Mouse (Mus musculus): ENCODE measurements around the gene Rbfox3. TPM values are rescaled to one million over a fixed set of nuclear protein-coding genes. Genes with fewer than 3 reads are reported as not detected.

Gene Rbfox3
- polyA plus RNA-seq, 1 experiment from 2014 or later, result 55.2 TPM

DNA sequence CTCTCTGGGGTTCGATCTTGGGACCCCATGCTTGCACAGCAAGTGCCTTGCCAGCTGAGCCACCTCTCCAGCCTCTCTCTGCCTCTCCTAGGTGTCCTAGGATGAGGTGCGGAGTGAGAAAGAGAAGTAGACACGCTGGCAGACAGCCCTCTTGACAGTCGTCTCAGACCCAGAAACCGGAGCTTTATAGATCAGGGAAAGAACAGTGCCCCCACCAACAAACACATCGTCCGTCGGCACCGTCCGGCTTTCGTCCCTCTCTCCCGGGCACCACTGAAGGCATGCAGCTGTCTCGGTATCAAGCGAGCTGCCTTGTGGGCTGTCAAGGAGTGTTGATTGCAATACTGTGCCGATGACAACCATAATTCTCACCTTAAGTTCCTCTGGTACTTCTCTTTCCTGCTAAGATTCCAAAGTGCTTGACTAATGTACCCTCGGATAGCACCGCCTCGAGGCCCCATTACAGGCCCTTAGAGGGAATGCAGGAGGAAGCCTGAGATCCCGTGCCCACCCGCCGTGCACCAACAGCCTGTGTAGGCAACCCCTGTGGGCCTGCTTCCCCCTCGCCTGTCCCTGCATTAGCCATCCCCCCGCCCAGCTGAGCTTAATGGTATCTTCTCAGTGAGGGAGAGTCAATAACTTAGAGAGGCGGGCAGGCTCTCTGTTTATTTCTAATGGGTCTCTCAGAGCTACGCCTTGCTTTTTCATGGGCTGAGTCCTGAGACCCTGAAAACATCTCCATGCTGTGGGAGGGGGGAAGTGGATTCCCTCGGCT is 11.4 kb downstream of the Rbfox3 start:
- H3K27me3 ChIP-seq, result no peaks in the 10 kb centered on the region
- H3K4me1 ChIP-seq (replicated peaks), result peaks cover 76% of the 10 kb centered on the region
- WGBS, result 57% methylated on average over 26 of the region's 26 CpGs
- no peak overlapping the region for H3K4me3 ChIP-seq
- H3K4me2 ChIP-seq, result 0 out of 2 replicates have a peak overlapping the region, but pooled peaks have one; percentile 1
- H3K27ac ChIP-seq, result peak overlapping the region; percentile 53
- H3K36me3 ChIP-seq, result no peaks in the 10 kb centered on the region
- ATAC-seq (ENCODE audit: low FRiP score), result 0 out of 2 replicates have a peak, but pooled peaks have one; percentile 18
- 0 out of 2 replicates have a peak overlapping the region, but pooled peaks have one; percentile 5 for H3K9ac ChIP-seq
- no peaks in the 10 kb centered on the region for H3K9me3 ChIP-seq

DNA sequence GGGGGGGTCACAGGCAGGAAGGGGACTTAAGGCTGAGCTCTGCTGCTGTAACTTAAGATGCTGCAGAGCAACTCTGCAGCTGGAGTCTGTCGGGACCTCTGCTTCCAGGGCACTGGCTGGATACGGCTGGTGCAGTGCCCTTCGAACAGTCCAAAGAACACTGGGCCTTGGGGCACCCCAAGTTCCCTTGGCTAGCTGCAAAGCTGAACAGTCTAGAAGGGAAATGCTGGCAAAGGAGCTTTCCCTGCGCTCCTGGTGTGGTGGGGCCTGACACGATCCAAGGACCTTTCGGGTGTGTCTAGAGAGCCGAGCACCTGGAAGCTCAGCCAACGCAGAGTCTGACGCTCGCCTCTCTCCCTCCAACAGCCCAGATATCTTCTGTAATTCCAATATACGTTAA is 12.8 kb downstream of the Rbfox3 start:
- H3K4me1 ChIP-seq (replicated peaks), result peaks cover 69% of the 10 kb centered on the region
- peak overlapping the region; percentile 82; the same call in 1 of the 2 replicates for H3K27ac ChIP-seq
- no peak overlapping the region for H3K4me3 ChIP-seq
- no peaks in the 10 kb centered on the region for H3K27me3 ChIP-seq
- H3K9me3 ChIP-seq, result no peaks in the 10 kb centered on the region
- 84% methylated on average over 11 of the region's 11 CpGs for WGBS
- H3K4me2 ChIP-seq, result no peak overlapping the region
- H3K9ac ChIP-seq, result 0 out of 2 replicates have a peak overlapping the region, but pooled peaks have one; percentile 64
- no peak for ATAC-seq (ENCODE audit: low FRiP score)
- H3K36me3 ChIP-seq, result no peaks in the 10 kb centered on the region

- peak overlapping the region; percentile 64; the same call in 1 of the 2 replicates for H3K9ac ChIP-seq
Measured at GRCm38 (mm10) chr11:118898156-118898555, 13.2 kb downstream of the Rbfox3 start.

DNA sequence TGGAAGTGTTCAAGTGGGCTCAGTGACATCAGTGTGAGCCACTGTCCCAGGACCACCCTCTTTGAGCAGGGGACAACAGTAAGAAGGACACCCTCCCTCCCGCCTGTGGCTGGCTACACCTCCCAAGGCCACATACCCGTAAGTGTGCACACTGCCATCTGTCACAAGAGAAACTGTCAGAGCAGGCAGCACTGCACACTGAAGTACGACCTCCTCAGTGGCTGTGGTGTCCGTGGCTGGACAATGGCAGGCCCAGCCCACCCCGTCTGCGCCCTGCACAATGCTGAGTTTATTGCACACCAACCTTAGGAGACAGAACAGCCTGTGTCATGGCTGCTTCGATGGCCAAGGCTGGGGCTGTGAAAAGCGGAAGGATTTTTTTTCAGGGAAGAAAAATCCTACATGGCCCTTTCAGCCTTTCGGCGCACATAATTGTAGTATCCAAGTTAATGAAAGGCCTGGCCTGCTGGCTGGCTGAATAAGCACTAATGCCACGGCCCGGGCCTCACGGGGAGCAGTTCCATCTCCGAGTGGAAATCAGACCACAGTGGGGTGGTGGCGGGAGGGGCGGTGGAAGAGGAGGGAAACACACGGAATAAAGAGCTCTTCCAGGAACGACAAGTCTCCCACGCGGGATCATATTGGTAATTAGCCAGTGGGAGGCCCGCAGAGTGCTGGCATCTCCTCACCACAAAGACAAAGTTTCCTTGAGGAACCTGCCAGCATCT is 14.1 kb downstream of the Rbfox3 start:
- no peak for ATAC-seq (ENCODE audit: low FRiP score)
- Histone ChIP-seq H3K4me1 (replicated peaks) (peaks cover 75% of the 10 kb centered on the region), H3K9me3 (no peaks in the 10 kb centered on the region), H3K27me3 (no peaks in the 10 kb centered on the region), H3K27ac (peak overlapping the region; percentile 82), H3K4me2 (0 out of 2 replicates have a peak overlapping the region, but pooled peaks have one; percentile 10), H3K4me3 (no peak overlapping the region), H3K36me3 (no peaks in the 10 kb centered on the region), H3K9ac (peak overlapping the region; percentile 64)
- WGBS, result 25% methylated on average over 21 of the region's 21 CpGs

More at GRCm38 (mm10) chr11:118898156-118898555, 13.2 kb downstream of the Rbfox3 start:
- no peak for ATAC-seq (ENCODE audit: low FRiP score)
- no peaks in the 10 kb centered on the region for H3K9me3 ChIP-seq
- H3K4me2 ChIP-seq, result no peak overlapping the region
- H3K36me3 ChIP-seq, result no peaks in the 10 kb centered on the region
- no peak overlapping the region for H3K4me3 ChIP-seq
- peaks cover 69% of the 10 kb centered on the region for H3K4me1 ChIP-seq (replicated peaks)
- H3K27me3 ChIP-seq, result no peaks in the 10 kb centered on the region
- peak overlapping the region; percentile 82 for H3K27ac ChIP-seq
- WGBS, result 68% methylated on average over 10 of the region's 10 CpGs

- no peak overlapping the region for H3K9ac ChIP-seq
- H3K4me3 ChIP-seq, result no peak overlapping the region
- H3K27me3 ChIP-seq, result no peaks in the 10 kb centered on the region
- H3K27ac ChIP-seq, result 0 out of 2 replicates have a peak overlapping the region, but pooled peaks have one; percentile 82
- no peak overlapping the region for H3K4me2 ChIP-seq
- no peaks in the 10 kb centered on the region for H3K36me3 ChIP-seq
- H3K4me1 ChIP-seq (replicated peaks), result peaks cover 76% of the 10 kb centered on the region
- 49% methylated on average over 16 of the region's 16 CpGs for WGBS
- no peaks in the 10 kb centered on the region for H3K9me3 ChIP-seq
- no peak for ATAC-seq (ENCODE audit: low FRiP score)
Measured at GRCm38 (mm10) chr11:118896032-118896675, 15.2 kb downstream of the Rbfox3 start.

- ATAC-seq (ENCODE audit: low FRiP score), result no peak
- Histone ChIP-seq H3K9me3 (no peaks in the 10 kb centered on the region), H3K27me3 (no peaks in the 10 kb centered on the region), H3K4me2 (no peak overlapping the region), H3K4me3 (no peak overlapping the region), H3K36me3 (no peaks in the 10 kb centered on the region), H3K9ac (no peak overlapping the region), H3K4me1 (replicated peaks) (peaks cover 75% of the 10 kb centered on the region), H3K27ac (no peak overlapping the region)
- WGBS, result 83% methylated on average over 5 of the region's 5 CpGs
Measured at GRCm38 (mm10) chr11:118894835-118895234, 16.6 kb downstream of the Rbfox3 start.

GRCm38 (mm10) chr11:118894196-118894595 is 17.2 kb downstream of the Rbfox3 start:
- Histone ChIP-seq H3K9me3 (no peaks in the 10 kb centered on the region), H3K9ac (no peak overlapping the region), H3K27me3 (no peaks in the 10 kb centered on the region), H3K27ac (0 out of 2 replicates have a peak overlapping the region, but pooled peaks have one; percentile 4), H3K4me3 (no peak overlapping the region), H3K4me2 (no peak overlapping the region), H3K36me3 (no peaks in the 10 kb centered on the region), H3K4me1 (replicated peaks) (peaks cover 72% of the 10 kb centered on the region)
- 78% methylated on average over 4 of the region's 4 CpGs for WGBS
- no peak for ATAC-seq (ENCODE audit: low FRiP score)

GRCm38 (mm10) chr11:118892876-118893275 is 18.5 kb downstream of the Rbfox3 start:
- no peak overlapping the region for H3K9ac ChIP-seq
- 91% methylated on average over 5 of the region's 5 CpGs for WGBS
- no peaks in the 10 kb centered on the region for H3K36me3 ChIP-seq
- no peak for ATAC-seq (ENCODE audit: low FRiP score)
- no peak overlapping the region for H3K4me3 ChIP-seq
- no peak overlapping the region for H3K27ac ChIP-seq
- no peak overlapping the region for H3K4me2 ChIP-seq
- no peaks in the 10 kb centered on the region for H3K27me3 ChIP-seq
- H3K4me1 ChIP-seq (replicated peaks), result peaks cover 59% of the 10 kb centered on the region
- H3K9me3 ChIP-seq, result no peaks in the 10 kb centered on the region

DNA sequence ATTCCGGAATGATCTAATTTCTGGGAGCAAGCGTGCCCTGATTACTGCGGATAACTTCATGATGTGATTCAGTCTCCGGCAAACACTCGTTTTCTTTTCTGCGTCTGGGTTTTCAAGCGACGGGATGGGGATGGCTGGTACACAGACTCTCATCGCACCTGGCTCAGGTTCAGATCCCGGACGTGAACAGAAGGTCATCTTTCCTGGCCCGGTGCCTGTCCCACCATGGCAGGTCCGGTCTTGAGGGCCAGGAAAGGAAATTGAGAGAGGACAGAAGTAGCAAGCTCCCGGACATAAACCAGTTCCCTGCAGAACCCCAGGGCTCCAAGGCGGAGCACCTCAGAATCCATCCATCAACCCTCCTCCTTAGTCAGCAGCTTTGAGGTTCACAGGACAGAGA is 19.9 kb downstream of the Rbfox3 start:
- H3K27ac ChIP-seq, result peak overlapping the region; percentile 89
- peaks cover 45% of the 10 kb centered on the region for H3K4me1 ChIP-seq (replicated peaks)
- H3K9me3 ChIP-seq, result no peaks in the 10 kb centered on the region
- ATAC-seq (ENCODE audit: low FRiP score), result no peak
- no peaks in the 10 kb centered on the region for H3K36me3 ChIP-seq
- WGBS, result 75% methylated on average over 15 of the region's 15 CpGs
- no peak overlapping the region for H3K4me2 ChIP-seq
- H3K27me3 ChIP-seq, result no peaks in the 10 kb centered on the region
- H3K4me3 ChIP-seq, result no peak overlapping the region
- no peak overlapping the region for H3K9ac ChIP-seq

DNA sequence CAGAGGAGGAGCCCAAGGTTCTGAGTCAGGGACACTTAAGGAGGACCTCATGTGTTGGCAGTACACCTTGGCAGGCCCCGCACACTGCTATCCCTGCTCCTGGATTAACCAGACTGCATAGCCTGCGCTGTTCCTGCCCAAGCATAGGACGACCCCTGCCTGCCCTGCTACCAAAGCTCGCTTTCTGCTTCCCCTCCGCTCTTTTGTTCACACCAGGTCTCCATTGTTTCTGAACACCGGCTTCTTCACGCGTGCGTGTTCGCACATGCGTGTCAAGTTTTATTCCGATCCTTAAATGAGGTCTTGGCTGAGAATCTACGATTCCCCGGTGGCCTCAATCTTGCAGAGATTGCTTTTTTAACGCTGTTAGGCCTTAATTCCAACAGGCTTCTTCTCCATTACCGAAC is 20.4 kb downstream of the Rbfox3 start:
- peak overlapping the region; percentile 21; the same call in 1 of the 2 replicates for H3K4me2 ChIP-seq
- peaks cover 40% of the 10 kb centered on the region for H3K4me1 ChIP-seq (replicated peaks)
- H3K36me3 ChIP-seq, result no peaks in the 10 kb centered on the region
- 29% methylated on average over 16 of the region's 16 CpGs for WGBS
- no peaks in the 10 kb centered on the region for H3K27me3 ChIP-seq
- H3K9ac ChIP-seq, result peak overlapping the region; percentile 21; the same call in 1 of the 2 replicates
- peak overlapping the region; percentile 89 for H3K27ac ChIP-seq
- no peak overlapping the region for H3K4me3 ChIP-seq
- 0 out of 2 replicates have a peak, but pooled peaks have one; percentile 37 for ATAC-seq (ENCODE audit: low FRiP score)
- no peaks in the 10 kb centered on the region for H3K9me3 ChIP-seq

DNA sequence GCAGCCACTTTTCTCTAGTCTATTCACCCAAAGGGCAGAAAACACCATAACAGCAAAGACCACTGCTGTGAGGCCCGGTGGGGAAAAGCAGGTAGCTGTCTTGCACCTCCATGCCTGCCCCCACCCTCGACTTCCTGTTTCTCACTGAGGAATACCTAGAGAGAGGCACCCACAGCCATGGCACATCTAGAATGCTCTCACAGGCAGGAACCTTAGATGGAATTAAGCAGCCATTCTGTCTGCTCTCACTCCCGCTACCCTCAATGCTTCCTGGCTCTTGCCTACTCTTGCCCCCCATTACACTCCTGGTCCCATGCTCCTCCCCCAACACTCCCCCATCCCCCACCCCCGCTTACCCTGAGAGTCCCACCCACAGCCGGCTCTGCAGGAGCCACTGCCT is 20.9 kb downstream of the Rbfox3 start:
- peak overlapping the region; percentile 21; the same call in 1 of the 2 replicates for H3K4me2 ChIP-seq
- H3K27me3 ChIP-seq, result no peaks in the 10 kb centered on the region
- H3K4me3 ChIP-seq, result no peak overlapping the region
- 0 out of 2 replicates have a peak, but pooled peaks have one; percentile 11 for ATAC-seq (ENCODE audit: low FRiP score)
- H3K9me3 ChIP-seq, result no peaks in the 10 kb centered on the region
- 63% methylated on average over 5 of the region's 5 CpGs for WGBS
- no peaks in the 10 kb centered on the region for H3K36me3 ChIP-seq
- H3K4me1 ChIP-seq (replicated peaks), result peaks cover 37% of the 10 kb centered on the region
- peak overlapping the region; percentile 89 for H3K27ac ChIP-seq
- H3K9ac ChIP-seq, result peak overlapping the region; percentile 21; the same call in 1 of the 2 replicates

DNA sequence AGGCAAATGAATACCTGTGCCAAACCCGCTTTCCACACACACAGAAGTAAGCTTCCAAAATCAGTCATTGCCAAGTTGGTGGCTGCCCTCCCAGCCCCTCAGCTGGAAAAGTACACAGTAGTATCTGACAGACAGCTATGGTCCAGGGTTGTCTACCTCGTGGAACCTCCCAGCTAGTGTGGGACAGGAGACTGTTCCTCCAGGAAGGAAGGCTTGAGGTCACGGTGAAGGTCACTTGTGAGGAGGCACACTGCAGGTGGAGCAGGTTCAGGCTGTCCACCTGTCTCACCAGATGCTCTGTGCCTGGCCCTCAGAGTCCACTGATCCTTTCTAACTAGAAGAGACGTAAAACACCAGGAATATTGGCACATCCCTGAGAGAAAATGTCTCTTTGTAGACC is 21.9 kb downstream of the Rbfox3 start:
- 89% methylated on average over 4 of the region's 4 CpGs for WGBS
- Histone ChIP-seq H3K4me2 (no peak overlapping the region), H3K4me1 (replicated peaks) (peaks cover 34% of the 10 kb centered on the region), H3K9me3 (no peaks in the 10 kb centered on the region), H3K36me3 (peaks cover 4% of the 10 kb centered on the region; the same call in 1 of the 2 replicates), H3K4me3 (no peak overlapping the region), H3K27ac (no peak overlapping the region), H3K27me3 (no peaks in the 10 kb centered on the region), H3K9ac (no peak overlapping the region)
- ATAC-seq (ENCODE audit: low FRiP score), result no peak
